Mouse (Mus musculus) cerebellum, postnatal 14 days (tissue): Measurements from ENCODE around the gene Mterf1b.
A peak's percentile ranks its signal among the peaks of the same experiment; 100 is the strongest.
"Not testable (repeated sequence)": the region's sequence is repeated elsewhere in the genome, so short reads cannot be mapped to it uniquely, and the experiment has no call there.

ENCODE experiments used
- DNase-seq, 2 experiments: peaks; one replicate each; pipeline ENCODE4 v3.0.0; 2021; ENCODE audit warnings: mixed read lengths in 2 of 2

Mterf1b gene

GRCm38 (mm10) chr5:4191671-4192480, at the start of gene Mterf1b:
Gene Mterf1b, plus strand, starts transcription at chr5:4192367.
- DNase-seq = peak; percentile 17 to 28

DNA sequence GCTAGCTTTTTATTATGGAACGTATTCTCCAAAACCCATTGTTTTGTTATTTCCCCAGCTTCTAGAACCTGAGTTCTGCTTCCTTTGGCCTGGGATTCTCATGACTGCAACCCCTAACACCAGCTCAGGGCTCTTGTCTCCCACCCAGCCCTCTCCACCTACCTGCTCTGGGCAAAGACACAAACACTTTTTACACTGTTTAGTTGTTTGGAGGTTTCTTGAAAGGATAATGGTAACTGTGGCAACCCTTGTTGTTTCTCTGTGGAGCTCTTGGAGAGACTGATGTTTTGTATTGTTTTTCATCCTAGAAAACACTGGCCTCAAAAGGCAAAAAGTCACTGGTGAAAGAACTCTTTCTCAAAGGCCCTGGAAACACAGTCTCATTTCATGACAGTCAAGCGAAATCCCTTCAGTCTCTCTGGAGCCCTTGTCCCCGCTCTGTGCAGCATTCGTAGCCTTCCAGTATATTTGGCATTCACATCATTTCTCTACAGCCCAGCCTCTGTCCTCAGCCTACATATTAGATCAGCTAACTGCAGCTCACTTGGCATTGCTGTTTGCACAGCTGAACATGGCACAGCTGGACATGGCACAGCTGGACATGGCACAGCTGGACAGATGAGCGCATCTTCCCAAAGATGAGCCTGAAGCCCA, 32.6 kb upstream of the Mterf1b start:
- DNase-seq = not testable (repeated sequence)

GRCm38 (mm10) chr5:4161554-4161953, 30.6 kb upstream of the Mterf1b start:
- DNase-seq = peak; percentile 38 to 48

GRCm38 (mm10) chr5:4162461-4162860, 29.7 kb upstream of the Mterf1b start:
- DNase-seq = no peak

DNA sequence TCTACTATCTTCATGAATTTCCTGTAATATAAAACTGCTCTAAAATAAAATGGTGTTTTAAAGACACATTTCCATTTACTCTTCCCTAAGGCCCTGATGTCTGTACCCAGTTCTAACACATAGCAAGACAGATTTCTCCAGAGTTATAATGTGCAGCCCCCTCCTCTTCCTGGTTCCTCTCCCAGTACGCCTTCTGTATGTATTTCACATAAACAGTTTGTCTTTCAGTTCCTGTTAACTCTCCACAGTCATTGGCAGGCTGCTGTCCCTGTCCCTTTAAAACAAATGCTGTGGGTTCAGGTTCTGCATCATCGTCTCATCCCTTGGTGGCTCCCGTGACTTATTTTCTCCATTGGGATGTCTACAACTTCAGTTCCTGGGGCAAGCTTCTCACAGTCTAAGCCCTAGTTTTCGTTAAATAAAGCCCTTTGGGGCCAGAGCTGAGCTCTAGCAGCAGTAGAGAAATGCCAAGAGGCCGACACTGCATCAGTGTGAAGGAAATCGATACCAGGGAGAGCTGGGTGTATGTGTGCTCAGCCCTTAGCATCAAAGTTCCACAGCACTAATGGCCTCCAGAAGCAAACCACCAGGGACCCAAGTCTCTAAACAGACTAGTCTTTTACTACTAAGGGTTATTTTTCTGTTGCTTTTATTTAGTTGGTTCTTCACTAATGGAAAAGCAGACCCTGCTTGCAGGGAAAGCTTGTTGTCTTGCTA, 24.2 kb upstream of the Mterf1b start:
- DNase-seq = not testable (repeated sequence)

DNA sequence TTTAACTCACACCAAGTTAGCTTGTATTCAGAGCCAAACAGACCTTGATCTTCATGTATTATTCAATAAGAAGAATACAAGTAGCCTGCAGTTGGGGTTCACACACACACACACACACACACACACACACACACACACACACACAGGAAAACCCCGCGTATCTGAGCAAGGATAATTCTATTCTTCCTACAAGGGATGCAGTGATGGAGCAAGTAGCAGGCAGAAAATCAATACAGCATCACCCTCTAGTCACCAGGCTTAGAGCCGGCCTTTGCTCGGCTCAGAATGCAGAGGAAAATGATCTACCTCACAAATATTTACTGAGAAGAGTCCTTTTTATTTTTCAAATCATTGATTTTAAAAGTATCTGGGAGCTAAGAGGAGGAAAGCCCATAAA, 23.6 kb upstream of the Mterf1b start:
- DNase-seq = not testable (repeated sequence)

- DNase-seq = not testable (repeated sequence)
These were observed 15.7 kb upstream of the Mterf1b start for GRCm38 (mm10) chr5:4176421-4176820.

DNA sequence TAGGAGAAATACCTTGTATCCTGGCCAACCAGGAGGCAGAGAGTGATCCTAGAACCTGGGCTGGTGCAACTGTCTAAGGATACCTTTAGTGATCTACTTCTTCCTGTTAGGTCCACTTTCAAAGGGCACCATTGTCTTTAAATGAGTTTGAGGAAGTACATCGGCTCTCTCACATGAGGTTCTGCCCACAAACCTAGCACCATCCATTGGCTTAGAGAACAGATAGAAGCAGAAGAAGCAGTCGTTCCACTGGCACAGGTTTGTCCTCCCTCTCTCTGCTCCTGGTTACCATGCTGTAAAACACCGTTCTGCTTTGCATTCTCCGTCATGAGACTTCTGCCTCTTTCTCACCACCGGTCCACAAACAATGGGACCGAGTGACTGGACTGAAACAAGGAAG, 12.8 kb upstream of the Mterf1b start:
- no peak for DNase-seq

- no peak for DNase-seq
These were observed 5.4 kb upstream of the Mterf1b start for GRCm38 (mm10) chr5:4186815-4187214.

GRCm38 (mm10) chr5:4192481-4193246, 497 bp downstream of the Mterf1b start:
- not testable (repeated sequence) for DNase-seq

- DNase-seq = no peak
These were observed 1.1 kb downstream of the Mterf1b start for GRCm38 (mm10) chr5:4193247-4193628.

- DNase-seq = no peak
These were observed 2.0 kb downstream of the Mterf1b start for GRCm38 (mm10) chr5:4194166-4194565.

GRCm38 (mm10) chr5:4195086-4195485, 2.9 kb downstream of the Mterf1b start:
- peak in 1 of 2 experiments; percentile 24 for DNase-seq

- peak in 1 of 2 experiments; percentile 14 for DNase-seq
These were observed 9.2 kb downstream of the Mterf1b start for GRCm38 (mm10) chr5:4201368-4201767.

- not testable (repeated sequence) for DNase-seq
These were observed 10.2 kb downstream of the Mterf1b start for GRCm38 (mm10) chr5:4202276-4202810.

GRCm38 (mm10) chr5:4210082-4210481, 17.9 kb downstream of the Mterf1b start:
- DNase-seq = not testable (repeated sequence)

DNA sequence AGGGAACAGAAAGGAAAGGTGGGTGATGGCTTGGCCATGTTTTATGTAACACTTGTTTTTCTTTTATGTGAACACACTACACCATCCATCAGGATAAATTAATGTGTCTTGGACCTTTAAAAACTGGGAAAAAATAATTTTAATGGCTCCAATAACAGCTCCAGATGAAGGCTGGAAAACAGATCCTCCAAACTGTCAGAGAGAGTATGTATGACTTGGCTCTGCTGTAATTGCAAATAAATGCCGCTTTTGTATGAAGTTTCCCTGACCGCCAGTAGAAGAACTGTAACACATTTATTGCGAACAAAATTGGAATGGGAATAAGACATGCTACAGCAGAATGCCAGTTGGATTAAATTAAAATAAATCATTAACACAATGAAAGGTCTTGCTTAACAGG, 29.1 kb downstream of the Mterf1b start:
- DNase-seq = no peak

GRCm38 (mm10) chr5:4221981-4222623, 29.9 kb downstream of the Mterf1b start:
- no peak for DNase-seq

DNA sequence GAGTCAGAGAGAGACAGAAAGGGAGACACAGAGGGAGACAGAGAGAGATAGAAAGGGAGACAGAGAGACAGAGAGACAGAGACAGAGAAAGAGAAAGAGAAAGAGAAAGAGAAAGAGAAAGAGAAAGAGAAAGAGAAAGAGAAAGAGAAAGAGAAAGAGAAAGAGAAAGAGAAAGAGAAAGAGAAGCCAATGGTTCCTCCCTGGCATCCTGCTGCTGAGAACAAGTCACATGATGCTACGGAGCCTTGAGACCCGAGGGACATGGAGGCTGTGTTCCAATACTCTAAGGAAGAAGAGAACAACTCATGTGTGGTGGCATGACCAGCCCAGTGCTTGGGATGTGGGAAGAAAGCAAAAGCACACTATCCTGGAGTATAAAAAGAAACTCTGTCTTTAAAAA, 40.0 kb downstream of the Mterf1b start:
- DNase-seq = no peak

DNA sequence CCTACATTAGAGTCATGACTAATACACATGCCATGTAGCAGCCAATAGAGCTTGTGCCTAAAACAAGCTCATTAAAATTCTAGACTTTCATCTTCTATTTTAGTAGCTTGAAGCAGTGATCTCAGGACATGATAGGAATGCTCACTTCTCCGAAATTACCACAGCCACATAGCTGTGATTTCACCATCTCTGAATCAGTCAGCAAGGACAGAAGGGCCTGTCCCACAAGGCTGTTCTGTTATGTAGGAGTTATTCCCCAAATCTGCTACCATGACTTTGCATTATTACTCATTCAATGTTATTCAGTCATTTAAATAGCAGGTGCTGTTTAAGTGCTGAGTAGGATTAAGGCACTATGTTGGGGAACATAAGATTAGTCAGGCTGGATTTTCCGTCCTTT, 42.3 kb downstream of the Mterf1b start:
- no peak for DNase-seq

GRCm38 (mm10) chr5:4240120-4240519, 48.0 kb downstream of the Mterf1b start:
- DNase-seq = no peak

DNA sequence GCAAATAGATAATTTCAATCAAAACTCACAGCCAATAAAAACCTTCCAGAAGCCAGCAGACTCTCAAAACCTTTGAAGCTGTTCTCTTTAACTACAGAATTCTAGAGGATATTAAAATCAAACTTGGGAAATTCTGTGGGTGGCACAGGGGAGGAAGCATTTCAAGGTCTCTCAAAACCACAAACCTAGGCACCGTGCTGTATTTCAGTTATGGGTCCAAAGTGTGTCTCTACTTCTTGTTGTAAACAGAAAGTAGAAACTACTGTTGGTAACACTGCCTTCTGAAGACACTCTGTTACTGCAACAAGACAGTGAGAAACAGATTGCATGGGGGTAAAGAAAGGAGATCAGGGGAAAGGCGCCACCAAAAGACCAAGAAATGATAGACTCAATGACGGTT, 52.8 kb downstream of the Mterf1b start:
- no peak for DNase-seq
